Mouse (Mus musculus): ENCODE data around the gene Cfap299. TPM values are rescaled to one million over a fixed set of nuclear protein-coding genes. Genes with fewer than 3 reads are reported as not detected.

Gene Cfap299
- polyA plus RNA-seq, 1 experiment from 2014 or later: 1.1 TPM

GRCm38 (mm10) chr5:98580811-98581210 lies 251.7 kb downstream of the Cfap299 start:
- H3K27ac ChIP-seq: no peak overlapping the region
- H3K36me3 ChIP-seq (ENCODE audit: poor library complexity, severe bottlenecking): no peaks in the 10 kb centered on the region
- no peaks in the 10 kb centered on the region for H3K9me3 ChIP-seq (replicated peaks)
- H3K4me3 ChIP-seq: no peak overlapping the region
- H3K9ac ChIP-seq: no peak overlapping the region
- H3K27me3 ChIP-seq: no peaks in the 10 kb centered on the region
- ATAC-seq: no peak
- no peak overlapping the region for H3K4me2 ChIP-seq
- WGBS: 51% methylated on average over 5 of the region's 5 CpGs
- peaks cover 10% of the 10 kb centered on the region; the same call in 1 of the 2 replicates for H3K4me1 ChIP-seq

GRCm38 (mm10) chr5:98582051-98582450 lies 252.9 kb downstream of the Cfap299 start:
- Histone ChIP-seq H3K4me2 (no peak overlapping the region), H3K9ac (no peak overlapping the region), H3K27ac (no peak overlapping the region), H3K27me3 (no peaks in the 10 kb centered on the region), H3K4me3 (no peak overlapping the region), H3K4me1 (peaks cover 5% of the 10 kb centered on the region; the same call in 1 of the 2 replicates), H3K9me3 (replicated peaks) (no peaks in the 10 kb centered on the region), H3K36me3 (ENCODE audit: poor library complexity, severe bottlenecking) (no peaks in the 10 kb centered on the region)
- ATAC-seq: no peak
- WGBS: 91% methylated on average over 3 of the region's 3 CpGs

GRCm38 (mm10) chr5:98585915-98586314 lies 256.8 kb downstream of the Cfap299 start:
- no peak overlapping the region for H3K4me2 ChIP-seq

GRCm38 (mm10) chr5:98613511-98613910 lies 284.4 kb downstream of the Cfap299 start:
- ATAC-seq: no peak
- 95% methylated on average over 5 of the region's 5 CpGs for WGBS

More at GRCm38 (mm10) chr5:98585915-98586314, 256.8 kb downstream of the Cfap299 start:
- H3K27me3 ChIP-seq: no peaks in the 10 kb centered on the region
- H3K9ac ChIP-seq: no peak overlapping the region
- no peak for ATAC-seq
- H3K36me3 ChIP-seq (ENCODE audit: poor library complexity, severe bottlenecking): no peaks in the 10 kb centered on the region
- no peak overlapping the region for H3K27ac ChIP-seq
- no peaks in the 10 kb centered on the region for H3K9me3 ChIP-seq (replicated peaks)
- H3K4me1 ChIP-seq: peaks cover 2% of the 10 kb centered on the region; the same call in 1 of the 2 replicates
- H3K4me3 ChIP-seq: no peak overlapping the region

GRCm38 (mm10) chr5:98616902-98617301 lies 287.8 kb downstream of the Cfap299 start:
- H3K4me2 ChIP-seq: no peak overlapping the region
- ATAC-seq: no peak
- WGBS: 51% methylated on average over 3 of the region's 3 CpGs
- no peaks in the 10 kb centered on the region for H3K36me3 ChIP-seq (ENCODE audit: poor library complexity, severe bottlenecking)
- no peak overlapping the region for H3K9ac ChIP-seq
- no peaks in the 10 kb centered on the region for H3K4me1 ChIP-seq
- H3K27ac ChIP-seq: no peak overlapping the region
- H3K27me3 ChIP-seq: no peaks in the 10 kb centered on the region
- no peaks in the 10 kb centered on the region for H3K9me3 ChIP-seq (replicated peaks)
- H3K4me3 ChIP-seq: no peak overlapping the region

More at GRCm38 (mm10) chr5:98613511-98613910, 284.4 kb downstream of the Cfap299 start:
- H3K27me3 ChIP-seq: no peaks in the 10 kb centered on the region
- no peak overlapping the region for H3K27ac ChIP-seq
- H3K4me1 ChIP-seq: no peaks in the 10 kb centered on the region
- no peaks in the 10 kb centered on the region for H3K36me3 ChIP-seq (ENCODE audit: poor library complexity, severe bottlenecking)
- H3K4me3 ChIP-seq: no peak overlapping the region
- H3K9ac ChIP-seq: no peak overlapping the region
- H3K4me2 ChIP-seq: no peak overlapping the region
- H3K9me3 ChIP-seq (replicated peaks): no peaks in the 10 kb centered on the region

- Histone ChIP-seq H3K9me3 (replicated peaks) (no peaks in the 10 kb centered on the region), H3K27ac (no peak overlapping the region), H3K4me2 (no peak overlapping the region), H3K36me3 (ENCODE audit: poor library complexity, severe bottlenecking) (no peaks in the 10 kb centered on the region), H3K9ac (no peak overlapping the region), H3K4me3 (no peak overlapping the region), H3K27me3 (no peaks in the 10 kb centered on the region), H3K4me1 (no peaks in the 10 kb centered on the region)
- no peak for ATAC-seq
- WGBS: 90% methylated on average over 4 of the region's 4 CpGs
These were observed 288.3 kb downstream of the Cfap299 start for GRCm38 (mm10) chr5:98617416-98617815.

GRCm38 (mm10) chr5:98650345-98650744 lies 321.2 kb downstream of the Cfap299 start:
- Histone ChIP-seq H3K4me2 (no peak overlapping the region), H3K27ac (no peak overlapping the region), H3K4me3 (no peak overlapping the region), H3K9me3 (replicated peaks) (peaks cover 5% of the 10 kb centered on the region; the same call in 1 of the 2 replicates), H3K27me3 (no peaks in the 10 kb centered on the region), H3K9ac (no peak overlapping the region), H3K4me1 (no peaks in the 10 kb centered on the region), H3K36me3 (ENCODE audit: poor library complexity, severe bottlenecking) (no peaks in the 10 kb centered on the region)
- no peak for ATAC-seq

GRCm38 (mm10) chr5:98651049-98651448 lies 321.9 kb downstream of the Cfap299 start:
- Histone ChIP-seq H3K4me1 (no peaks in the 10 kb centered on the region), H3K9me3 (replicated peaks) (peaks cover 5% of the 10 kb centered on the region; the same call in 1 of the 2 replicates), H3K9ac (no peak overlapping the region), H3K4me3 (no peak overlapping the region), H3K4me2 (no peak overlapping the region), H3K36me3 (ENCODE audit: poor library complexity, severe bottlenecking) (no peaks in the 10 kb centered on the region), H3K27ac (no peak overlapping the region), H3K27me3 (no peaks in the 10 kb centered on the region)
- ATAC-seq: no peak
- 89% methylated on average over 5 of the region's 5 CpGs for WGBS

GRCm38 (mm10) chr5:98688254-98688653 lies 359.1 kb downstream of the Cfap299 start:
- Histone ChIP-seq H3K4me1 (no peaks in the 10 kb centered on the region), H3K4me3 (no peak overlapping the region), H3K27me3 (no peaks in the 10 kb centered on the region), H3K27ac (no peak overlapping the region), H3K36me3 (ENCODE audit: poor library complexity, severe bottlenecking) (no peaks in the 10 kb centered on the region), H3K9me3 (replicated peaks) (peaks cover 3% of the 10 kb centered on the region; the same call in 1 of the 2 replicates), H3K9ac (no peak overlapping the region), H3K4me2 (no peak overlapping the region)
- no peak for ATAC-seq
- WGBS: 90% methylated on average over 5 of the region's 5 CpGs

- WGBS: 76% methylated on average over 5 of the region's 5 CpGs
- no peak overlapping the region for H3K9ac ChIP-seq
- H3K27ac ChIP-seq: no peak overlapping the region
- H3K4me2 ChIP-seq: no peak overlapping the region
- H3K4me1 ChIP-seq: no peaks in the 10 kb centered on the region
- H3K4me3 ChIP-seq: no peak overlapping the region
- H3K9me3 ChIP-seq (replicated peaks): peaks cover 3% of the 10 kb centered on the region; the same call in 1 of the 2 replicates
- H3K36me3 ChIP-seq (ENCODE audit: poor library complexity, severe bottlenecking): no peaks in the 10 kb centered on the region
- H3K27me3 ChIP-seq: no peaks in the 10 kb centered on the region
- no peak for ATAC-seq
These were observed 363.0 kb downstream of the Cfap299 start for GRCm38 (mm10) chr5:98692070-98692469.

GRCm38 (mm10) chr5:98696336-98696735 lies 367.2 kb downstream of the Cfap299 start:
- no peak overlapping the region for H3K9ac ChIP-seq
- no peaks in the 10 kb centered on the region for H3K27me3 ChIP-seq
- no peaks in the 10 kb centered on the region for H3K36me3 ChIP-seq (ENCODE audit: poor library complexity, severe bottlenecking)
- no peaks in the 10 kb centered on the region for H3K9me3 ChIP-seq (replicated peaks)
- WGBS: 54% methylated on average over 8 of the region's 8 CpGs
- no peak overlapping the region for H3K4me2 ChIP-seq
- ATAC-seq: no peak
- H3K27ac ChIP-seq: no peak overlapping the region
- no peaks in the 10 kb centered on the region for H3K4me1 ChIP-seq
- no peak overlapping the region for H3K4me3 ChIP-seq

GRCm38 (mm10) chr5:98703963-98704362 lies 374.9 kb downstream of the Cfap299 start:
- Histone ChIP-seq H3K36me3 (ENCODE audit: poor library complexity, severe bottlenecking) (no peaks in the 10 kb centered on the region), H3K4me3 (no peak overlapping the region), H3K9ac (no peak overlapping the region), H3K4me1 (peaks cover 3% of the 10 kb centered on the region; the same call in 1 of the 2 replicates), H3K27me3 (no peaks in the 10 kb centered on the region), H3K27ac (no peak overlapping the region), H3K9me3 (replicated peaks) (no peaks in the 10 kb centered on the region), H3K4me2 (no peak overlapping the region)
- 55% methylated on average over 5 of the region's 5 CpGs for WGBS
- ATAC-seq: no peak

GRCm38 (mm10) chr5:98706597-98706996 lies 377.5 kb downstream of the Cfap299 start:
- no peaks in the 10 kb centered on the region for H3K9me3 ChIP-seq (replicated peaks)
- H3K36me3 ChIP-seq (ENCODE audit: poor library complexity, severe bottlenecking): no peaks in the 10 kb centered on the region
- H3K9ac ChIP-seq: no peak overlapping the region
- no peaks in the 10 kb centered on the region for H3K27me3 ChIP-seq
- no peak for ATAC-seq
- peaks cover 3% of the 10 kb centered on the region; the same call in 1 of the 2 replicates for H3K4me1 ChIP-seq
- H3K4me3 ChIP-seq: no peak overlapping the region
- no peak overlapping the region for H3K27ac ChIP-seq
- no peak overlapping the region for H3K4me2 ChIP-seq
- WGBS: 79% methylated on average over 4 of the region's 4 CpGs

Measured in forebrain, embryonic 13.5 days (tissue).